Mouse (Mus musculus): ENCODE measurements around the gene Ccdc153. TPM values are rescaled to one million over a fixed set of nuclear protein-coding genes. Genes with fewer than 3 reads are reported as not detected.
A peak's percentile ranks its signal among the peaks of the same experiment; 100 is the strongest.

Gene Ccdc153
- polyA plus RNA-seq, 1 experiment, result not detected

- H3K4me3 ChIP-seq (replicated peaks), result no peak overlapping the region
- peaks cover 11% of the 10 kb centered on the region for H3K36me3 ChIP-seq (replicated peaks; ENCODE audit: low read length)
- peaks cover 66% of the 10 kb centered on the region for H3K4me1 ChIP-seq
- H3K9me3 ChIP-seq, result no peaks in the 10 kb centered on the region
- TF ChIP-seq FLI1 (IDR thresholded peaks at IDR 0.05; ENCODE audit: low read length), result no peak
- no peak for TF ChIP-seq GATA1 (IDR thresholded peaks at IDR 0.05; ENCODE audit: borderline replicate concordance, low read length)
- H3K27me3 ChIP-seq (replicated peaks), result peaks cover 26% of the 10 kb centered on the region
Measured at GRCm38 (mm10) chr9:44269077-44269476, 28.6 kb downstream of the Ccdc153 start.

- TF ChIP-seq FLI1 (IDR thresholded peaks at IDR 0.05; ENCODE audit: low read length) (no peak), GATA1 (IDR thresholded peaks at IDR 0.05; ENCODE audit: borderline replicate concordance, low read length) (no peak)
Measured at GRCm38 (mm10) chr9:44269973-44270372, 29.5 kb downstream of the Ccdc153 start.

GRCm38 (mm10) chr9:44283183-44283582, 42.7 kb downstream of the Ccdc153 start:
- Histone ChIP-seq H3K9me3 (0 out of 2 replicates have a peak, but pooled peaks cover 7% of the 10 kb centered on the region), H3K36me3 (replicated peaks; ENCODE audit: low read length) (no peaks in the 10 kb centered on the region), H3K4me3 (replicated peaks) (no peak overlapping the region), H3K27me3 (replicated peaks) (peaks cover 84% of the 10 kb centered on the region), H3K4me1 (peaks cover 38% of the 10 kb centered on the region)
- no peak for TF ChIP-seq FLI1 (IDR thresholded peaks at IDR 0.05; ENCODE audit: low read length)
- TF ChIP-seq GATA1 (IDR thresholded peaks at IDR 0.05; ENCODE audit: borderline replicate concordance, low read length), result no peak

More at GRCm38 (mm10) chr9:44269973-44270372, 29.5 kb downstream of the Ccdc153 start:
- H3K36me3 ChIP-seq (replicated peaks; ENCODE audit: low read length), result peaks cover 2% of the 10 kb centered on the region
- H3K4me1 ChIP-seq, result peaks cover 60% of the 10 kb centered on the region
- peaks cover 28% of the 10 kb centered on the region for H3K27me3 ChIP-seq (replicated peaks)
- H3K4me3 ChIP-seq (replicated peaks), result no peak overlapping the region
- H3K9me3 ChIP-seq, result no peaks in the 10 kb centered on the region

- peaks cover 49% of the 10 kb centered on the region for H3K4me1 ChIP-seq
- H3K27me3 ChIP-seq (replicated peaks), result peaks cover 66% of the 10 kb centered on the region
- H3K36me3 ChIP-seq (replicated peaks; ENCODE audit: low read length), result peaks cover 23% of the 10 kb centered on the region
- peaks cover 16% of the 10 kb centered on the region for H3K9me3 ChIP-seq
- no peak for TF ChIP-seq GATA1 (IDR thresholded peaks at IDR 0.05; ENCODE audit: borderline replicate concordance, low read length)
- TF ChIP-seq FLI1 (IDR thresholded peaks at IDR 0.05; ENCODE audit: low read length), result no peak
- no peak overlapping the region for H3K4me3 ChIP-seq (replicated peaks)
Measured at GRCm38 (mm10) chr9:44286256-44286850, 45.9 kb downstream of the Ccdc153 start.

- Histone ChIP-seq H3K9me3 (peaks cover 16% of the 10 kb centered on the region), H3K27me3 (replicated peaks) (peaks cover 60% of the 10 kb centered on the region), H3K4me3 (replicated peaks) (peak overlapping the region; percentile 89), H3K4me1 (peaks cover 46% of the 10 kb centered on the region), H3K36me3 (replicated peaks; ENCODE audit: low read length) (peaks cover 30% of the 10 kb centered on the region)
- TF ChIP-seq GATA1 (IDR thresholded peaks at IDR 0.05; ENCODE audit: borderline replicate concordance, low read length) (no peak), FLI1 (IDR thresholded peaks at IDR 0.05; ENCODE audit: low read length) (no peak)
Measured at GRCm38 (mm10) chr9:44287003-44287400, 46.5 kb downstream of the Ccdc153 start.

- peaks cover 55% of the 10 kb centered on the region for H3K27me3 ChIP-seq (replicated peaks)
- TF ChIP-seq FLI1 (IDR thresholded peaks at IDR 0.05; ENCODE audit: low read length) (no peak), GATA1 (IDR thresholded peaks at IDR 0.05; ENCODE audit: borderline replicate concordance, low read length) (no peak)
- peak overlapping the region; percentile 89 for H3K4me3 ChIP-seq (replicated peaks)
- peaks cover 44% of the 10 kb centered on the region for H3K4me1 ChIP-seq
- H3K36me3 ChIP-seq (replicated peaks; ENCODE audit: low read length), result peaks cover 35% of the 10 kb centered on the region
- H3K9me3 ChIP-seq, result peaks cover 16% of the 10 kb centered on the region
Measured at GRCm38 (mm10) chr9:44287401-44288075, 47.1 kb downstream of the Ccdc153 start.

- Histone ChIP-seq H3K4me3 (replicated peaks) (peak within 1 kb of the TSS; percentile 89), H3K4me1 (peaks cover 40% of the 10 kb centered on the region), H3K27me3 (replicated peaks) (peaks cover 52% of the 10 kb centered on the region), H3K9me3 (peaks cover 16% of the 10 kb centered on the region), H3K36me3 (replicated peaks; ENCODE audit: low read length) (peaks cover 43% of the 10 kb centered on the region)
- TF ChIP-seq GATA1 (IDR thresholded peaks at IDR 0.05; ENCODE audit: borderline replicate concordance, low read length), result no peak
- TF ChIP-seq FLI1 (IDR thresholded peaks at IDR 0.05; ENCODE audit: low read length), result no peak
Measured at GRCm38 (mm10) chr9:44288076-44288958, 47.8 kb downstream of the Ccdc153 start, which contains the start of gene Abcg4. Abcg4 (minus strand) TSS chr9:44288615.

GRCm38 (mm10) chr9:44288959-44289291, 48.4 kb downstream of the Ccdc153 start:
- TF ChIP-seq FLI1 (IDR thresholded peaks at IDR 0.05; ENCODE audit: low read length) (no peak), GATA1 (IDR thresholded peaks at IDR 0.05; ENCODE audit: borderline replicate concordance, low read length) (no peak)
- no peak overlapping the region for H3K4me3 ChIP-seq (replicated peaks)

GRCm38 (mm10) chr9:44292490-44292889, 52.0 kb downstream of the Ccdc153 start:
- Histone ChIP-seq H3K9me3 (peaks cover 14% of the 10 kb centered on the region), H3K27me3 (replicated peaks) (peaks cover 20% of the 10 kb centered on the region), H3K4me3 (replicated peaks) (no peak overlapping the region), H3K4me1 (peaks cover 19% of the 10 kb centered on the region), H3K36me3 (replicated peaks; ENCODE audit: low read length) (peaks cover 82% of the 10 kb centered on the region)
- no peak for TF ChIP-seq FLI1 (IDR thresholded peaks at IDR 0.05; ENCODE audit: low read length)
- TF ChIP-seq GATA1 (IDR thresholded peaks at IDR 0.05; ENCODE audit: borderline replicate concordance, low read length), result no peak

More at GRCm38 (mm10) chr9:44288959-44289291, 48.4 kb downstream of the Ccdc153 start:
- Histone ChIP-seq H3K27me3 (replicated peaks) (peaks cover 47% of the 10 kb centered on the region), H3K9me3 (peaks cover 16% of the 10 kb centered on the region), H3K36me3 (replicated peaks; ENCODE audit: low read length) (peaks cover 49% of the 10 kb centered on the region), H3K4me1 (peaks cover 37% of the 10 kb centered on the region)

Other genes starting within 250 kb of the Ccdc153 start
- gene Thy1, start 197.3 kb upstream of the Ccdc153 start, polyA plus RNA-seq (2012; ENCODE audit: insufficient read depth, low replicate concordance), result 0.17 TPM in 1 of 2 replicates, not detected in the other
- 1.6 and 3.3 TPM in 2 replicates for gene Usp2, start 173.7 kb upstream of the Ccdc153 start, polyA plus RNA-seq (2012; ENCODE audit: insufficient read depth, low replicate concordance)
- gene Mfrp, start 138.9 kb upstream of the Ccdc153 start, polyA plus RNA-seq (2012; ENCODE audit: insufficient read depth, low replicate concordance), result not detected in 2 replicates
- gene C1qtnf5, start 133.4 kb upstream of the Ccdc153 start, polyA plus RNA-seq (2012; ENCODE audit: insufficient read depth, low replicate concordance), result not detected in 2 replicates
- not detected in 2 replicates for gene Gm49380, start 127.2 kb upstream of the Ccdc153 start, polyA plus RNA-seq (2012; ENCODE audit: insufficient read depth, low replicate concordance)
- 4.3 and 22.2 TPM in 2 replicates for gene Rnf26, start 127.2 kb upstream of the Ccdc153 start, polyA plus RNA-seq (2012; ENCODE audit: insufficient read depth, low replicate concordance)
- not detected in 2 replicates for gene Mcam, start 106.2 kb upstream of the Ccdc153 start, polyA plus RNA-seq (2012; ENCODE audit: insufficient read depth, low replicate concordance)
- gene Cbl, start 6.6 kb upstream of the Ccdc153 start, polyA plus RNA-seq (2012; ENCODE audit: insufficient read depth, low replicate concordance), result 2.4 and 3.9 TPM in 2 replicates
- gene Pdzd3, start 10.8 kb downstream of the Ccdc153 start, polyA plus RNA-seq (2012; ENCODE audit: insufficient read depth, low replicate concordance), result 0.35 TPM in 1 of 2 replicates, not detected in the other
- gene Nlrx1, start 27.9 kb downstream of the Ccdc153 start, polyA plus RNA-seq (2012; ENCODE audit: insufficient read depth, low replicate concordance), result 5.5 and 12.5 TPM in 2 replicates
- gene Abcg4, start 47.9 kb downstream of the Ccdc153 start, polyA plus RNA-seq (2012; ENCODE audit: insufficient read depth, low replicate concordance), result 0.19 TPM in 1 of 2 replicates, not detected in the other
- gene Hinfp, start 65.0 kb downstream of the Ccdc153 start, polyA plus RNA-seq (2012; ENCODE audit: insufficient read depth, low replicate concordance), result 1.3 and 4.9 TPM in 2 replicates
- 44.6 and 94.5 TPM in 2 replicates for gene C2cd2l, start 79.6 kb downstream of the Ccdc153 start, polyA plus RNA-seq (2012; ENCODE audit: insufficient read depth, low replicate concordance)
- gene Dpagt1, start 85.3 kb downstream of the Ccdc153 start, polyA plus RNA-seq (2012; ENCODE audit: insufficient read depth, low replicate concordance), result 7.1 and 9.5 TPM in 2 replicates
- 416 and 1,650 TPM in 2 replicates for gene H2afx, start 94.0 kb downstream of the Ccdc153 start, polyA plus RNA-seq (2012; ENCODE audit: insufficient read depth, low replicate concordance)
- gene Hmbs, start 103.6 kb downstream of the Ccdc153 start, polyA plus RNA-seq (2012; ENCODE audit: insufficient read depth, low replicate concordance), result 51.1 and 76.9 TPM in 2 replicates
- 5.8 and 8.3 TPM in 2 replicates for gene Vps11, start 121.0 kb downstream of the Ccdc153 start, polyA plus RNA-seq (2012; ENCODE audit: insufficient read depth, low replicate concordance)
- 14.1 and 28.1 TPM in 2 replicates for gene Hyou1, start 138.8 kb downstream of the Ccdc153 start, polyA plus RNA-seq (2012; ENCODE audit: insufficient read depth, low replicate concordance)
- 10.2 and 10.4 TPM in 2 replicates for gene Slc37a4, start 156.2 kb downstream of the Ccdc153 start, polyA plus RNA-seq (2012; ENCODE audit: insufficient read depth, low replicate concordance)
- 33.9 and 149 TPM in 2 replicates for gene Rps25, start 166.5 kb downstream of the Ccdc153 start, polyA plus RNA-seq (2012; ENCODE audit: insufficient read depth, low replicate concordance)
- gene Trappc4, start 166.9 kb downstream of the Ccdc153 start, polyA plus RNA-seq (2012; ENCODE audit: insufficient read depth, low replicate concordance), result 10.0 and 29.6 TPM in 2 replicates
- gene Ccdc84, start 177.9 kb downstream of the Ccdc153 start, polyA plus RNA-seq (2012; ENCODE audit: insufficient read depth, low replicate concordance), result 11.9 and 19.2 TPM in 2 replicates
- not detected in 2 replicates for gene Foxr1, start 200.5 kb downstream of the Ccdc153 start, polyA plus RNA-seq (2012; ENCODE audit: insufficient read depth, low replicate concordance)
- gene Upk2, start 214.3 kb downstream of the Ccdc153 start, polyA plus RNA-seq (2012; ENCODE audit: insufficient read depth, low replicate concordance), result not detected in 2 replicates
- 11.6 and 16.1 TPM in 2 replicates for gene Bcl9l, start 242.1 kb downstream of the Ccdc153 start, polyA plus RNA-seq (2012; ENCODE audit: insufficient read depth, low replicate concordance)

Data from megakaryocyte, embryonic 14.5 days (primary cell).